Mouse (Mus musculus) stomach, postnatal 0 days (tissue): ENCODE data around the gene Pgap1.

Experiments
- CTCF ChIP-seq: IDR thresholded peaks from 2 replicates; pipeline ENCODE4 v1.5.1; 2016; ENCODE audit warnings: antibody characterized with exemption, low read depth, mild to moderate bottlenecking, moderate library complexity
- EP300 ChIP-seq: optimal IDR thresholded peaks from 2 replicates; pipeline ENCODE3; 2016; ENCODE audit warnings: antibody characterized with exemption

- TF ChIP-seq CTCF, result no peak
- TF ChIP-seq EP300, result no peak
Measured at GRCm38 (mm10) chr1:54467366-54467765, 90.1 kb downstream of the Pgap1 start.
